Mouse (Mus musculus) midbrain, embryonic 12.5 days (tissue): ENCODE measurements around the gene Ube2l6. TPM values are rescaled to one million over a fixed set of nuclear protein-coding genes. Genes with fewer than 3 reads are reported as not detected.

Source experiments
- ATAC-seq: fragments of 200-750 bp; cut with Nextera tagmentation; 2 replicates; pipeline ENCODE4 v1.8.0; 2017; ENCODE audit warnings: low read depth, moderate TSS enrichment, moderate library complexity; ENCODE audit not compliant: low FRiP score
- H3K27ac ChIP-seq: fragments of 300-500 bp; sonication (generic); replicated peaks from 2 replicates; pipeline ENCODE4 v1.5.1; 2016; ENCODE audit warnings: mild to moderate bottlenecking
- H3K27me3 ChIP-seq: fragments of 300-500 bp; sonication (generic); 2 replicates; pipeline ENCODE4 v1.6.1; 2016; ENCODE audit warnings: mild to moderate bottlenecking
- H3K36me3 ChIP-seq: fragments of 300-500 bp; sonication (generic); 2 replicates; pipeline ENCODE4 v1.6.1; 2016
- H3K4me1 ChIP-seq: fragments of 300-500 bp; sonication (generic); 2 replicates; pipeline ENCODE4 v1.6.1; 2016
- H3K4me2 ChIP-seq: fragments of 300-500 bp; sonication (generic); replicated peaks from 2 replicates; pipeline ENCODE4 v1.6.1; 2016; ENCODE audit warnings: mild to moderate bottlenecking, moderate library complexity
- H3K4me3 ChIP-seq: fragments of 300-500 bp; sonication (generic); 2 replicates; pipeline ENCODE4 v1.5.1; 2016; ENCODE audit warnings: mild to moderate bottlenecking
- H3K9ac ChIP-seq: fragments of 300-500 bp; sonication (generic); replicated peaks from 2 replicates; pipeline ENCODE4 v1.6.1; 2016; ENCODE audit warnings: mild to moderate bottlenecking, moderate library complexity
- H3K9me3 ChIP-seq: fragments of 300-500 bp; sonication (generic); 2 replicates; pipeline ENCODE4 v1.6.1; 2016; ENCODE audit warnings: mild to moderate bottlenecking
- WGBS: fragments of 180-500 bp; shearing (Covaris S2); methylation state at CpG from one replicate; pipeline ENCODE4 v1.1.7; 2016; 5-methylcytosine and 5-hydroxymethylcytosine counted together
- polyA plus RNA-seq: library from polyadenylated mRNA; unstranded; fragments of >200 nt; fragmentation: Nextera tagmentation; extraction: Ambion mirVana; gene quantifications from 2 replicates; pipeline ENCODE4 v1.2.1, GENCODE M21; 2016

Ube2l6 gene
- 26.6 and 31.2 TPM in 2 replicates for polyA plus RNA-seq

DNA sequence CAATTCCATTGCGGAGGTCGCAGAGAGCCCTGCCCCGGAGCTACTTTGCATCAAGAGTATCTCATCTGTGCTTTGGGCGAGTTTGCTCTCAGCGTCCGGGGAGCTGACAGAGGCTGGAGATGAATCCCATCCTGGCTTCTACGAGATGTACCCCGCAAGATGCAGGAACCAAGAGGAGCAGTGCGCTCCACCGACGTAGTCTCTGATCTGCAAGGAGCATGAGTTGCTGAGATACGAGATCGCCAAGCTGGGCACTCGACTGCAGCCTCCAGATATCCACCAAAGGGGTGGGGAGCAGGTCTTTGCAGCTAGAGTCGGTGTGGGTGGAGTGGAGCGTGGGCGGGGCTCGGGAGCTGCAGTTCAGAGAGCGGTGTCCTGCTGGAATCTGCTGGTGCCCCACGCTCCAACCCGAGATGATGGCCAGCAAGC lies at the start of gene Ube2l6:
Ube2l6 (plus strand) TSS at position 336 of the 429 bp plus-strand sequence.
- peak within 1 kb of the TSS; percentile 61 for H3K4me3 ChIP-seq
- peak within 1 kb of the TSS; percentile 98 for H3K4me2 ChIP-seq
- H3K27ac ChIP-seq = peak within 1 kb of the TSS; percentile 39; the same call in 1 of the 2 replicates
- peak within 1 kb of the TSS; percentile 61 for H3K9ac ChIP-seq
- WGBS = under 1% methylated on average over 21 of the region's 21 CpGs
- no peaks in the 10 kb centered on the region for H3K27me3 ChIP-seq
- H3K9me3 ChIP-seq = peaks cover 10% of the 10 kb centered on the region
- no peaks in the 10 kb centered on the region for H3K36me3 ChIP-seq
- ATAC-seq = peak; percentile 75
- no peaks in the 10 kb centered on the region for H3K4me1 ChIP-seq

DNA sequence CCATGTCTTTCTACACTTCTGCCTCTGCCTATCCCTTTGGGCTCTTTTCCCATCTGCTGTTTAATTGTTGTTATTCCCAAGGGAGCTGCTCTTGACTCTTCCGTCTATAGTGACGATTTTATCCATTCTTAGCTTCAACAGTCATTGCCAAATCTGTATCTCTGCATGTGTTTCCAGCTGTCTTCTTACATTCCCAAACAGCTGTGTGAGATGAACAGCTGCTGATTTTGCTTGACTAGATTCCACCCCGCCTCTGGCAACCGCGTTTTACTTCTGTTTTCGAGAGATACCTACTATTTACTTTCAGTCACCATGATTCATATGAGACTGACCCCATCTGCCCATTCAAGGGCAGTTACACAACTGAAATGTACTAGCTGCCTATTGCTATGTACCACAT lies 48.5 kb upstream of the Ube2l6 start:
- H3K4me3 ChIP-seq = no peak overlapping the region
- H3K9me3 ChIP-seq = no peaks in the 10 kb centered on the region
- ATAC-seq = no peak
- H3K27ac ChIP-seq = no peak overlapping the region
- H3K4me2 ChIP-seq = no peak overlapping the region
- H3K9ac ChIP-seq = no peak overlapping the region
- WGBS = 80% methylated on average over 6 of the region's 6 CpGs
- no peaks in the 10 kb centered on the region for H3K4me1 ChIP-seq
- no peaks in the 10 kb centered on the region for H3K27me3 ChIP-seq
- no peaks in the 10 kb centered on the region for H3K36me3 ChIP-seq

- Histone ChIP-seq H3K9me3 (no peaks in the 10 kb centered on the region), H3K9ac (no peak overlapping the region), H3K4me3 (no peak overlapping the region), H3K4me2 (no peak overlapping the region), H3K27me3 (no peaks in the 10 kb centered on the region), H3K27ac (no peak overlapping the region), H3K4me1 (no peaks in the 10 kb centered on the region), H3K36me3 (no peaks in the 10 kb centered on the region)
- ATAC-seq = no peak
- WGBS = 87% methylated on average over 5 of the region's 5 CpGs
These were observed 42.4 kb upstream of the Ube2l6 start for GRCm38 (mm10) chr2:84756245-84756644.

DNA sequence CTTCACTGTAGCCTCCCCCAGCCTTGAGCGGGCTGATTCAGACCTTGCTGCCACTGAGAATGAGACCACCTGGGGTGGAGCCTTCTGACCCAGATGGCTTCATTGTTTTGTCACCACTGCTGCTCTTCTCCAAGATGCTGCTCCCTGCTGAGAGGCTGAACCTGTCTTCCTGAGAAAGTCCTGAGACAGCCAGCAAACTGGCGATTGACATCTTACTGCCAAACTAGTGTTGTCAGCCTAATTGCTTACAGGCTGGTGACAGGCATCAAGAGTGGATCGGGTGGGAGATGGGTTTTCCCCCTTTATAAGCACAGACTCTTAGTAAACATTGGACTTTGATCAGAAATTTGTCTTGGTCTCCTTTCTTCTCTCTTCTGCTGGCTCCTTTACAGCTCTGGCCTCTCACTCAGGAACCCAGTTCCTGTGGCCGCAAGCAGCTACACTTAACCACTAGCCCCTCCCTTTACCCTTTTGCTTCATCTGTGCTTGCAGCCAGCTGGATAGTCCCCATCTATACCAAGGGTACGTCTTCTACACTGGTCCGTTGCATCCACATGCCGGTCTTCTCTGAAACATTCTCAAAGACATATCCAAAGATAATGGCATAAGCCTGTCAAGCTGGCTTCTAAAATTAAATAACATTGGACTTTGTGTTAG lies 41.5 kb upstream of the Ube2l6 start:
- Histone ChIP-seq H3K4me2 (no peak overlapping the region), H3K4me1 (no peaks in the 10 kb centered on the region), H3K27ac (no peak overlapping the region), H3K9me3 (no peaks in the 10 kb centered on the region), H3K27me3 (no peaks in the 10 kb centered on the region), H3K36me3 (no peaks in the 10 kb centered on the region), H3K9ac (no peak overlapping the region), H3K4me3 (no peak overlapping the region)
- WGBS = 59% methylated on average over 7 of the region's 7 CpGs
- no peak for ATAC-seq

DNA sequence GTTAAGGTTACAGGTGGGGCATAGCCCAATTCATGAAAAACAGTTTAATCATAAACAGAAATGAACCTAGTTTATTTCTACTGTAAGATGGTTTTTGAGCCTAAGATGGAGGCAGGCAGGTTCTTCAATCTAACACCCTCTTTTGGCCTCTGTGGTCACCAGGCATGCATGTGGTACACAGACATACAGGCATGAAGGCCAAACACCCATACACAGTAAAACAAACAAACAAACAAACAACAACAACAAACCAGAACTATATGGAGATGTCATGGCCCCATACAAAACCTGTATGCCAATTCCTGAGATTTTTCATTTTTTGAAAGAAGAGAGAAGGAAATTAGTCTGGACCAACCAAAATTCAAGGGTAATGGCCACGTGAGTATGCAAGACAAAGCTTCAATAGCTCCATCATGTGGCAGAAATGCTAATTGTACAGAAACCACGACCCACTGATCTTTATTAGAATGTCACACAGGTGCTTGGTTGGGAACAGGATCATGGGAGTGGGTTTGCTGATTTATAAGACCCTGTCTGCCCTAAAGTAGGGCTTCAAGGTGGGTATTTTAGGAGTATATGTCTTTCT lies 40.0 kb upstream of the Ube2l6 start:
- ATAC-seq = peak; percentile 40; the same call in 1 of the 2 replicates
- 0% methylated on average over 2 of the region's 2 CpGs for WGBS
- no peaks in the 10 kb centered on the region for H3K4me1 ChIP-seq
- no peak overlapping the region for H3K27ac ChIP-seq
- no peak overlapping the region for H3K9ac ChIP-seq
- H3K27me3 ChIP-seq = no peaks in the 10 kb centered on the region
- no peak overlapping the region for H3K4me2 ChIP-seq
- no peaks in the 10 kb centered on the region for H3K9me3 ChIP-seq
- no peaks in the 10 kb centered on the region for H3K36me3 ChIP-seq
- no peak overlapping the region for H3K4me3 ChIP-seq

GRCm38 (mm10) chr2:84760777-84761176 lies 37.9 kb upstream of the Ube2l6 start:
- H3K27ac ChIP-seq = no peak overlapping the region
- ATAC-seq = no peak
- no peaks in the 10 kb centered on the region for H3K27me3 ChIP-seq
- H3K36me3 ChIP-seq = no peaks in the 10 kb centered on the region
- no peaks in the 10 kb centered on the region for H3K9me3 ChIP-seq
- H3K4me3 ChIP-seq = no peak overlapping the region
- H3K4me1 ChIP-seq = no peaks in the 10 kb centered on the region
- WGBS = 75% methylated on average over 8 of the region's 8 CpGs
- no peak overlapping the region for H3K4me2 ChIP-seq
- no peak overlapping the region for H3K9ac ChIP-seq

DNA sequence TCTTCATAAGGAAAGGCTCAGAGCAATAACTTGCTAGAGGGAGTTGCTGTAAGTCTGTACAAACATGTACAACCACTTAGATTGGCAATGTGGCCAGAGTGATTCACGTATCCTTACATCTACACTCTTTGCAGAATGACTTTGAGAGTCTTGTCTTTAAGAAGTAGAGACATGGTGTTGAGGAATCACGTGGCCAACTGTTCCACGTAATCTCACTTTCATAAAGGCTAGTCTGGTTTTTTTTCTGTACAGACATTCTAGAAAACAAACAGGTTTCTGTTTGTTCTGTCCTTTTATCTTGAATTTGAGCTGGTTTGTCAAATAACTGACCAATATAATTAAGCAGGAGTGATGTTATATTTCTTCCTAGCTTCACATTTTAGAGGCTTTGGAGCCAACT lies 37.3 kb upstream of the Ube2l6 start:
- no peak overlapping the region for H3K27ac ChIP-seq
- H3K36me3 ChIP-seq = no peaks in the 10 kb centered on the region
- no peaks in the 10 kb centered on the region for H3K27me3 ChIP-seq
- ATAC-seq = no peak
- no peaks in the 10 kb centered on the region for H3K4me1 ChIP-seq
- H3K9ac ChIP-seq = no peak overlapping the region
- no peaks in the 10 kb centered on the region for H3K9me3 ChIP-seq
- H3K4me2 ChIP-seq = no peak overlapping the region
- H3K4me3 ChIP-seq = no peak overlapping the region
- WGBS = 86% methylated on average over 3 of the region's 3 CpGs

DNA sequence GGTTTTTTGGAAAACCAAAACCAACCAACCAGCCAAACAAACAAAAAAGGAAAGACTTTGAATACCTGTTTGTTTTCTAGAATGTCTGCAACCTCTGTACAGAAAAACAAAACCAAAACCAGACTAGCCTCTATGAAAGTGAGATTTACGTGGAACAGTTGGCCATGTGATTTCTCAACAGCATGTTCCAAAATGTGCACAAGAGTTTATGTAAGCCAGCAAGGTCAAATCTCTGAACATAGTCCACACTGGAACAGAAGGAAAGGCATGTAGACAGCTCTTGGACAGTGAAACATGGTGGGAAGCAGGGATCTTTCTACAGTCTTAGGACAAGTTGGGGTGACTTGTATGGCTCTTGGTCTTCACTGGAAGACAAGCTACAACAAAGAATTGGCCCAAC lies 36.8 kb upstream of the Ube2l6 start:
- ATAC-seq = no peak
- Histone ChIP-seq H3K4me2 (no peak overlapping the region), H3K9me3 (no peaks in the 10 kb centered on the region), H3K4me3 (no peak overlapping the region), H3K27ac (no peak overlapping the region), H3K27me3 (no peaks in the 10 kb centered on the region), H3K9ac (no peak overlapping the region), H3K4me1 (no peaks in the 10 kb centered on the region), H3K36me3 (no peaks in the 10 kb centered on the region)
- WGBS = 87% methylated on average over 1 of the region's 1 CpGs

GRCm38 (mm10) chr2:84762295-84762694 lies 36.3 kb upstream of the Ube2l6 start:
- Histone ChIP-seq H3K4me2 (no peak overlapping the region), H3K4me3 (no peak overlapping the region), H3K9ac (no peak overlapping the region), H3K36me3 (no peaks in the 10 kb centered on the region), H3K27ac (no peak overlapping the region), H3K9me3 (no peaks in the 10 kb centered on the region), H3K4me1 (no peaks in the 10 kb centered on the region), H3K27me3 (no peaks in the 10 kb centered on the region)
- 32% methylated on average over 4 of the region's 4 CpGs for WGBS
- no peak for ATAC-seq

GRCm38 (mm10) chr2:84762818-84763217 lies 35.8 kb upstream of the Ube2l6 start:
- 53% methylated on average over 1 of the region's 1 CpGs for WGBS
- no peak overlapping the region for H3K9ac ChIP-seq
- no peak for ATAC-seq
- no peaks in the 10 kb centered on the region for H3K9me3 ChIP-seq
- H3K36me3 ChIP-seq = no peaks in the 10 kb centered on the region
- H3K4me1 ChIP-seq = no peaks in the 10 kb centered on the region
- H3K27me3 ChIP-seq = no peaks in the 10 kb centered on the region
- H3K4me3 ChIP-seq = no peak overlapping the region
- H3K4me2 ChIP-seq = no peak overlapping the region
- no peak overlapping the region for H3K27ac ChIP-seq

DNA sequence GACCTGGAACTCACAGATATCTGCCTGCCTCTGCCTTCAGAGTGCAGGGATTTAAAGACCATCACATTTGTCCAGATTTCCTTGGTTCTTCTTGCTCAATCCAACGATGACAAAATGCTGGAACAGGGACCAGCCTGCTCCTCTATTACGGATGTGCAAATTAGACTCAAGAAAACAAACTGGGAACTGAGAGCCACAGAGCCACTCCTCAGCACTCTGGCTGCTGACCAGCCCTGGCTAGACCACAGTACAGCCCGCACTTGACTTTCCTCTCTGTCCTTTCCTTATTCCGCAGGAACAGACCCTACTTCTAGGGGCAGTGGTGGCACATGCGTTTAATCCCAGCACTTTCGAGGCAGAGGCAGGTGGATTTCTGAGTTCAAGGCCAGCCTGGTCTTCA lies 28.1 kb upstream of the Ube2l6 start:
- no peak for ATAC-seq
- no peaks in the 10 kb centered on the region for H3K9me3 ChIP-seq
- H3K27me3 ChIP-seq = no peaks in the 10 kb centered on the region
- no peak overlapping the region for H3K4me3 ChIP-seq
- H3K9ac ChIP-seq = no peak overlapping the region
- WGBS = 79% methylated on average over 6 of the region's 6 CpGs
- peaks cover 3% of the 10 kb centered on the region; the same call in 1 of the 2 replicates for H3K36me3 ChIP-seq
- no peak overlapping the region for H3K27ac ChIP-seq
- H3K4me2 ChIP-seq = no peak overlapping the region
- H3K4me1 ChIP-seq = peaks cover 23% of the 10 kb centered on the region

DNA sequence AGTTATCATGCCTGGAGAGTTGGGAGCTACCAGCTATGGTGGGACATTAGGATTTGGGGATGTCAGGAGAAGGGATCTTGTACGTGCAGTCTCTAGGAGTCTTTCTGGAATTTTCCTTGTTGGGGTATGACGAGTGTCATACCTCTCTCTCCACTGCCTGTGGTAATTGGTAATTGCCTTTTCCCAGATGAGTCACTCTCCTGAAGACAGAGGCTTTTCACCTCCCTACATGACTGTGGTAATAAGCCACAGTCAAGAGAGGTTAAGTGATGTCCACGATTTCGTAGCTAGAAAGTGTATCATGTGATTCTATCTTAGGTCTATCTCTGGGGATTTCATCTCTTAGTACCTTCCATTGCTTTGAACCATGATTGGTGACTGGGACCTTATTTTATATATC lies 26.2 kb upstream of the Ube2l6 start:
- peaks cover 23% of the 10 kb centered on the region for H3K4me1 ChIP-seq
- H3K27ac ChIP-seq = no peak overlapping the region
- H3K9ac ChIP-seq = no peak overlapping the region
- H3K4me3 ChIP-seq = no peak overlapping the region
- no peaks in the 10 kb centered on the region for H3K27me3 ChIP-seq
- H3K4me2 ChIP-seq = no peak overlapping the region
- no peak for ATAC-seq
- WGBS = 89% methylated on average over 4 of the region's 4 CpGs
- H3K36me3 ChIP-seq = peaks cover 3% of the 10 kb centered on the region; the same call in 1 of the 2 replicates
- no peaks in the 10 kb centered on the region for H3K9me3 ChIP-seq
